8 mouse cellular contexts compared by ENCODE assay signal in genomic region chr4:114665684-114666083, GRCm38 (mm10).
DNase-seq lines count a peak whose midpoint lies in the region; ATAC-seq and TF ChIP-seq lines count a peak whose summit lies in the region.

No protein-coding gene starts in this region.

- H3K9ac ChIP-seq in heart, embryonic 13.5 days = no peak overlapping the region
- H3K9ac ChIP-seq in kidney, postnatal 0 days (ENCODE audit: low read depth, low read length) = no peak overlapping the region
- H3K9ac ChIP-seq in liver, adult 2 months (ENCODE audit: low read depth, low read length) = no peak overlapping the region

- H3K27ac ChIP-seq in heart, embryonic 13.5 days (replicated peaks) = no peak overlapping the region
- no peak overlapping the region for H3K27ac ChIP-seq in kidney, postnatal 0 days
- no peak overlapping the region for H3K27ac ChIP-seq in liver, adult 2 months (replicated peaks; ENCODE audit: insufficient read depth, low read depth, low read length)

- H3K9me3 ChIP-seq in heart, embryonic 13.5 days = no peaks in the 10 kb centered on the region
- no peaks in the 10 kb centered on the region for H3K9me3 ChIP-seq in kidney, postnatal 0 days (replicated peaks; ENCODE audit: low read length)

- DNase-seq in B cell, adult 2 months = peak; percentile 66 to 69
- peak; percentile 89 for DNase-seq in brain, embryonic 14.5 days (ENCODE audit: low read depth)
- peak; percentile 54 for DNase-seq in fibroblast of lung, adult 2 months (ENCODE audit: low read depth)
- DNase-seq in kidney, postnatal 0 days (ENCODE audit: low spot score) = peak; percentile 93
- peak; percentile 26 for DNase-seq in liver, adult 2 months (ENCODE audit: extremely low read depth, low read depth, low spot score)
- peak; percentile 34 to 44 for DNase-seq in natural killer cell, adult 2 months (ENCODE audit: low spot score in 2 of 2)
- DNase-seq in splenic B cell, adult 2 months (ENCODE audit: low read depth, low spot score) = peak; percentile 62

- peak; percentile 98 for TF ChIP-seq CTCF in brain, embryonic 14.5 days (IDR thresholded peaks at IDR 0.05; ENCODE audit: borderline replicate concordance, extremely low read depth, insufficient read depth, insufficient read length)
- peak; percentile 97 for TF ChIP-seq CTCF in kidney, postnatal 0 days (IDR thresholded peaks at IDR 0.05; ENCODE audit: low read depth)
- peak; percentile 97 for TF ChIP-seq CTCF in liver, adult 2 months (IDR thresholded peaks at IDR 0.05; ENCODE audit: low read depth, low read length)

- no peaks in the 10 kb centered on the region for H3K36me3 ChIP-seq in heart, embryonic 13.5 days
- no peaks in the 10 kb centered on the region for H3K36me3 ChIP-seq in kidney, postnatal 0 days (ENCODE audit: insufficient read depth, low read length)
- H3K36me3 ChIP-seq in liver, adult 2 months (ENCODE audit: control insufficient read depth, insufficient read depth, low read length) = no peaks in the 10 kb centered on the region
- H3K36me3 ChIP-seq in splenic B cell, adult 2 months (ENCODE audit: control insufficient read depth, insufficient read depth, low read length, poor library complexity, severe bottlenecking) = no peaks in the 10 kb centered on the region

- H3K79me2 ChIP-seq in liver, adult 2 months (ENCODE audit: control insufficient read depth, insufficient read depth, low read length) = no peaks in the 10 kb centered on the region

- WGBS in heart, embryonic 13.5 days = 4% methylated on average over 14 of the region's 14 CpGs
- 3% methylated on average over 14 of the region's 14 CpGs for WGBS in kidney, postnatal 0 days
- 3% methylated on average over 14 of the region's 14 CpGs for WGBS in liver, adult 2 months

- ATAC-seq in heart, embryonic 13.5 days (ENCODE audit: extremely low read depth, insufficient number of reproducible peaks, low FRiP score, low TSS enrichment) = no peak
- ATAC-seq in kidney, postnatal 0 days (replicated peaks; ENCODE audit: low FRiP score, low read depth) = peak; percentile 83

- H3K4me1 ChIP-seq in heart, embryonic 13.5 days = peaks cover 11% of the 10 kb centered on the region
- H3K4me1 ChIP-seq in kidney, postnatal 0 days (replicated peaks; ENCODE audit: insufficient read depth, low read length) = 0 out of 2 replicates have a peak, but pooled peaks cover 9% of the 10 kb centered on the region
- H3K4me1 ChIP-seq in liver, adult 2 months (ENCODE audit: control insufficient read depth, insufficient read depth, low read length) = peaks cover 2% of the 10 kb centered on the region; the same call in 1 of the 2 replicates

- TF ChIP-seq POLR2A in brain, embryonic 14.5 days (IDR thresholded peaks at IDR 0.05; ENCODE audit: borderline replicate concordance, extremely low read depth, insufficient read depth, insufficient read length, poor library complexity, severe bottlenecking) = no peak
- no peak for TF ChIP-seq POLR2A in liver, adult 2 months (IDR thresholded peaks at IDR 0.05; ENCODE audit: extremely low read depth, insufficient read depth, low read length)

- peaks cover 82% of the 10 kb centered on the region for H3K27me3 ChIP-seq in heart, embryonic 13.5 days (replicated peaks)
- peaks cover 6% of the 10 kb centered on the region; the same call in 1 of the 2 replicates for H3K27me3 ChIP-seq in kidney, postnatal 0 days (ENCODE audit: insufficient read depth, low read length)
- H3K27me3 ChIP-seq in liver, adult 2 months (ENCODE audit: control insufficient read depth, insufficient read depth, low read length) = peaks cover 10% of the 10 kb centered on the region
- H3K27me3 ChIP-seq in splenic B cell, adult 2 months (ENCODE audit: control insufficient read depth, insufficient read depth, low read length, poor library complexity, severe bottlenecking) = no peaks in the 10 kb centered on the region

- peak overlapping the region; percentile 41 for H3K4me3 ChIP-seq in heart, embryonic 13.5 days
- H3K4me3 ChIP-seq in kidney, postnatal 0 days (replicated peaks; ENCODE audit: low read depth, low read length) = no peak overlapping the region
- H3K4me3 ChIP-seq in liver, adult 2 months (ENCODE audit: insufficient read depth, low read depth, low read length) = no peak overlapping the region

- peak overlapping the region; percentile 65 for H3K4me2 ChIP-seq in heart, embryonic 13.5 days
- H3K4me2 ChIP-seq in kidney, postnatal 0 days (ENCODE audit: low read length) = peak overlapping the region; percentile 39

Comparison
In these comparisons a context has a peak if more than half of its experiments do, and no peak if none do; other contexts are left out.
1. DNase-seq: peak in every context shown above with its lines; median percentile 93 in kidney, postnatal 0 days; 89 in brain, embryonic 14.5 days; 68 in B cell, adult 2 months; 62 in splenic B cell, adult 2 months; 54 in fibroblast of lung, adult 2 months; 39 in natural killer cell, adult 2 months; 26 in liver, adult 2 months.